Mouse (Mus musculus) E14TG2a.4 (cell line): Measurements from ENCODE around the gene Retnla.
"Not testable (repeated sequence)": the region's sequence is repeated elsewhere in the genome, so short reads cannot be mapped to it uniquely, and the experiment has no call there.

Source experiments
- H3K27me3 ChIP-seq: 2 replicates; pipeline ENCODE4 v1.6.1; 2014; ENCODE audit warnings: low read length, control low read depth; ENCODE audit not compliant: insufficient read depth
- H3K36me3 ChIP-seq: 2 replicates; pipeline ENCODE4 v1.6.1; 2014; ENCODE audit warnings: low read length, control low read depth; ENCODE audit not compliant: insufficient read depth
- H3K4me1 ChIP-seq: replicated peaks from 2 replicates; pipeline ENCODE4 v1.6.1; 2014; ENCODE audit warnings: low read depth, low read length, control low read depth
- H3K4me3 ChIP-seq: replicated peaks from 2 replicates; pipeline ENCODE4 v1.5.1; 2014; ENCODE audit warnings: mild to moderate bottlenecking, low read length
- H3K9me3 ChIP-seq: 2 replicates; pipeline ENCODE4 v1.6.1; 2014; ENCODE audit warnings: low read length, control low read depth
- CTCF ChIP-seq: conservative IDR thresholded peaks from 2 replicates; pipeline ENCODE4 v1.5.1; 2014; ENCODE audit warnings: low read length
- NANOG ChIP-seq: IDR thresholded peaks from 2 replicates; pipeline ENCODE4 v1.6.1; 2014; ENCODE audit warnings: borderline replicate concordance, low read length, mixed read lengths
- POU5F1 ChIP-seq: IDR thresholded peaks from 2 replicates; pipeline ENCODE4 v1.6.1; 2014; ENCODE audit warnings: low read length, borderline replicate concordance

Gene Retnla

GRCm38 (mm10) chr16:48818524-48818923 is 23.8 kb upstream of the Retnla start:
- H3K4me3 ChIP-seq, result no peak overlapping the region
- TF ChIP-seq CTCF (no peak), POU5F1 (no peak), NANOG (no peak)
- H3K36me3 ChIP-seq, result no peaks in the 10 kb centered on the region
- H3K9me3 ChIP-seq, result no peaks in the 10 kb centered on the region
- no peaks in the 10 kb centered on the region for H3K4me1 ChIP-seq
- H3K27me3 ChIP-seq, result no peaks in the 10 kb centered on the region

GRCm38 (mm10) chr16:48826474-48826873 is 15.9 kb upstream of the Retnla start:
- H3K36me3 ChIP-seq, result no peaks in the 10 kb centered on the region
- H3K4me1 ChIP-seq, result no peaks in the 10 kb centered on the region
- H3K9me3 ChIP-seq, result no peaks in the 10 kb centered on the region
- no peak overlapping the region for H3K4me3 ChIP-seq
- H3K27me3 ChIP-seq, result no peaks in the 10 kb centered on the region
- no peak for TF ChIP-seq NANOG
- no peak for TF ChIP-seq CTCF
- no peak for TF ChIP-seq POU5F1

- no peaks in the 10 kb centered on the region for H3K27me3 ChIP-seq
- TF ChIP-seq POU5F1, result no peak
- no peak for TF ChIP-seq CTCF
- no peak for TF ChIP-seq NANOG
- no peaks in the 10 kb centered on the region for H3K9me3 ChIP-seq
- no peaks in the 10 kb centered on the region for H3K36me3 ChIP-seq
- no peak overlapping the region for H3K4me3 ChIP-seq
- no peaks in the 10 kb centered on the region for H3K4me1 ChIP-seq
Observed at GRCm38 (mm10) chr16:48827625-48828024, 14.7 kb upstream of the Retnla start.

GRCm38 (mm10) chr16:48829060-48829459 is 13.3 kb upstream of the Retnla start:
- Histone ChIP-seq H3K4me3 (no peak overlapping the region), H3K36me3 (no peaks in the 10 kb centered on the region), H3K4me1 (no peaks in the 10 kb centered on the region), H3K27me3 (no peaks in the 10 kb centered on the region), H3K9me3 (no peaks in the 10 kb centered on the region)
- no peak for TF ChIP-seq POU5F1
- TF ChIP-seq CTCF, result no peak
- TF ChIP-seq NANOG, result no peak

GRCm38 (mm10) chr16:48832055-48832454 is 10.3 kb upstream of the Retnla start:
- H3K27me3 ChIP-seq, result no peaks in the 10 kb centered on the region
- no peaks in the 10 kb centered on the region for H3K4me1 ChIP-seq
- no peak for TF ChIP-seq NANOG
- H3K36me3 ChIP-seq, result no peaks in the 10 kb centered on the region
- no peaks in the 10 kb centered on the region for H3K9me3 ChIP-seq
- no peak overlapping the region for H3K4me3 ChIP-seq

- H3K36me3 ChIP-seq, H3K9me3 ChIP-seq, H3K4me1 ChIP-seq, H3K27me3 ChIP-seq, H3K4me3 ChIP-seq: not testable (repeated sequence)
Observed at GRCm38 (mm10) chr16:48833626-48834025, 8.7 kb upstream of the Retnla start.

- no peaks in the 10 kb centered on the region for H3K36me3 ChIP-seq
- no peaks in the 10 kb centered on the region for H3K4me1 ChIP-seq
- TF ChIP-seq NANOG (no peak), POU5F1 (no peak), CTCF (no peak)
- no peaks in the 10 kb centered on the region for H3K27me3 ChIP-seq
- H3K4me3 ChIP-seq, result no peak overlapping the region
- no peaks in the 10 kb centered on the region for H3K9me3 ChIP-seq
Observed at GRCm38 (mm10) chr16:48843671-48844386, 1.5 kb downstream of the Retnla start.

- not testable (repeated sequence) for H3K27me3 ChIP-seq, H3K4me3 ChIP-seq, H3K36me3 ChIP-seq, H3K4me1 ChIP-seq, H3K9me3 ChIP-seq
Observed at GRCm38 (mm10) chr16:48865004-48865403, 22.7 kb downstream of the Retnla start.

GRCm38 (mm10) chr16:48867690-48868089 is 25.3 kb downstream of the Retnla start:
- H3K36me3 ChIP-seq, result no peaks in the 10 kb centered on the region
- H3K9me3 ChIP-seq, result no peaks in the 10 kb centered on the region
- TF ChIP-seq CTCF, result no peak
- no peak for TF ChIP-seq NANOG
- TF ChIP-seq POU5F1, result no peak
- no peaks in the 10 kb centered on the region for H3K27me3 ChIP-seq
- peaks cover 9% of the 10 kb centered on the region for H3K4me1 ChIP-seq
- H3K4me3 ChIP-seq, result no peak overlapping the region

GRCm38 (mm10) chr16:48868663-48869062 is 26.3 kb downstream of the Retnla start:
- TF ChIP-seq POU5F1 (no peak), CTCF (no peak), NANOG (no peak)
- H3K9me3 ChIP-seq, result no peaks in the 10 kb centered on the region
- no peaks in the 10 kb centered on the region for H3K36me3 ChIP-seq
- no peak overlapping the region for H3K4me3 ChIP-seq
- H3K4me1 ChIP-seq, result peaks cover 9% of the 10 kb centered on the region
- no peaks in the 10 kb centered on the region for H3K27me3 ChIP-seq
